Mouse (Mus musculus): ENCODE results near the gene Gm10100.
"Not testable (repeated sequence)": the region's sequence is repeated elsewhere in the genome, so short reads cannot be mapped to it uniquely, and the experiment has no call there.

Gm10100 gene

DNA sequence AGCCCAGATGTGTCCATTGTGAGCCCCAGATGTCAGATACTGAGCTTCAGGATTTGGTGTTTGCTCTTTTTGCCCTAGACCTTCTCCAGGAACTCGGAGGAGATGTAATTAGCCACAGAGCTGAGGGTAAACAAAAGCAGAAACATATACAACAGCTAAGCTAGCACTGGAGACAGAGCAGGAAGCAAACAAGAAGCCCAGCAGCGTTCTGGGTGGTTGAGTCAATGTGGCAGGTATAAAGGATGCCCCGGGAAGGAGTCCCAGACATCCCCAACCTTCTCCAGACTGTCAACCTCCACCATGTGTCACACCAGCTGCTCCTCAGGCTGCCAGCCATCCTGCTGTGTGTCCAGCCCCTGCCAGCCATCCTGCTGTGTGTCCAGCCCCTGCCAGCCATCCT, at the start of gene Gm10100:
Gm10100 (plus strand) TSS at position 301 of the 400 bp plus-strand sequence.
- in situ Hi-C loops (cut with MboI) = no loop called here

DNA sequence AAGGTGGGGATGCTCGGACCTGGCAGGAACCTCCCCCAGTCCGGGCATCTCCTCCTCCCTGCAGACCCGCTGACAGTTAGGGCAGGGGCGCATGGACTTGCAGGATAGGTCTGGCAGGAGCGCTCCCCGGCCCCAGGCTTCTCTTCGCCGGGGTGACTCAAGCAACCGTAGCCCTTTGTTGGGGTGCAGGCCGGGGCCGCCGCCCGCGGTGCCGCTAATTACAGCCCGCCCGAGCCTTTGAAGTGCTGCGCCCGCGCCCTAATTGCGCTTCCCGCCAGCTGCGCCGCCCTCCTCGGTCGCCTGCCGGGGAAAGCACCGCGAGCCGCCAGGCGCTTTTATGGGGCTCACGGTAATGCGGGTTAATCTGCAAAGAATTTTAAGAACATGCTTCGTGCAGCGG, 48.7 kb upstream of the Gm10100 start:
- in situ Hi-C loops (cut with MboI) = no loop called here

DNA sequence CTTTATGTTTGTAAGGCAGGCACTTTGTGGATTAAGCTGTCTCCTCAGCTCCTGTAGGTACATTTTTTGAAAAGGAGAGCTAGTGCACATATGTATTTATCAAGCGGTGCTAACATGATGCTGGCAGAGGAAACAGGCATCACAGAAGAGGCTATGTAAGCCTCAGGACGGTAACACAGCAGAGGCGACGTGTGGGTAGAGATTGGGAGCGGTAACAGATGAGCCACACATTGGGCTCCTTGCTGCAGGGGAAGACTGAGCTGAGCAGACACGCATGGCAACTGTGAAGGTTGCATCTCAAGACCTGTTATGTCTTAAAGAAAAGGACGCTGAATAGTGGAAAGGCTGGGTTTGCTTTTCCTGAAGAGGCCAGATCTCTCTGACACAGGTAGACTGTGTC, 43.3 kb upstream of the Gm10100 start:
- in situ Hi-C loops (cut with MboI) = no loop called here

DNA sequence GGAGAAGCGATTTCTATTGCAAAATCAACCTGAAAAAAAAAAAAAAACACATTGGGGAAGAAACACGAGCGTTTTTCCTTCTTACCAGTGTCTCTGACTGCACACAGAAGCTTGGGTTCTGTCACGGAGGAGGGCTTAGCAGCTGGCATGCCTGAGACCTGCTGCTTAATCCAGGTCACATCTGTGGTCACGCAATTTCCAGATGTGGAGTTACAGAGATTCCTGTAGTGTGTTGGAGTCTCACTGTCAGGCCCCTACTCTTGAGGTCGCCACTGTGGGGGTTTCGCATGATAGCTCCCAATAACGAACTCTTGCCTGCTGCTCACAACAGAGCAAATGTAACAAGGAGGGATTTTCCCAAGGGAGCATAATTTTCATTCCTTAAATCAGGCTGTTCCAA, 42.1 kb upstream of the Gm10100 start:
- in situ Hi-C loops (cut with MboI) = no loop called here

DNA sequence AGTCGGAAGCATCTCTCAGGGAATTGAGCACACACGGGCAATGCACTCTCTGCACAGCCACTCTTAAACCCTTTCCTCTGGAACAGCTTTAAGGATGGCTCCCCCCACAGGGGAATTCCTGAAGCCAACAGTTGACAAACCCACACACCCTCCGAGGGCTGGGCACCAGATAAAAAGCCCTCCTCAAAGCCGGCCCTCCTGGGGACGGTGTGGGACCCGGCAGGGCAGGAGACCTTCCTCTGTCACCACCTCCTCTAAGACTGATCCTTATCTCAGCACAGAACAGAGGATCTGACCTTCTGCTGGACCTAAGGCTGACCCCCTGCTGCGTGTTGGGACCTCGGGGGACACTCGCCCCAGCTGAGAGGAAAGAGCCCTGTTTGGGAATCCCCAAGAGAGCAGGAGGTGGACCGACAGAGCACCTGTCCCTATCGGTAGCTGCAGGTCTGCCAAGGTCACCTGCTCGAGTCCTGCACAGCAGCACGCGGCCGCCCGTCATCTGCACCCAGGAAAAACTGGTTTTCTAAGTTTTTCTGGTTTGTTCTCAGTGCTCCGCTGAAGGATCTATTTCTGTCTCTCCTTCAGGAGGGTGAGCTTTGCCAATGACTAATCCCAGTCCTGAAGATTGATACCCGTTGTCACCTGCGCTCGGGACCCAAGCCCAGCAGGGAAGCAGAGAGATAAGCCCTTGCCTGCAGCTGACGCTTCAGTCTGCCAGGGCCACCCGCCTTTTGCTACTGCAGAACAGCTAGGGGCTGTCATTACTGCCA, 40.2 kb upstream of the Gm10100 start, which contains the start of gene Tspear:
Tspear (plus strand) TSS at position 675 of the 770 bp plus-strand sequence.
- in situ Hi-C loops (cut with MboI) = no loop called here

DNA sequence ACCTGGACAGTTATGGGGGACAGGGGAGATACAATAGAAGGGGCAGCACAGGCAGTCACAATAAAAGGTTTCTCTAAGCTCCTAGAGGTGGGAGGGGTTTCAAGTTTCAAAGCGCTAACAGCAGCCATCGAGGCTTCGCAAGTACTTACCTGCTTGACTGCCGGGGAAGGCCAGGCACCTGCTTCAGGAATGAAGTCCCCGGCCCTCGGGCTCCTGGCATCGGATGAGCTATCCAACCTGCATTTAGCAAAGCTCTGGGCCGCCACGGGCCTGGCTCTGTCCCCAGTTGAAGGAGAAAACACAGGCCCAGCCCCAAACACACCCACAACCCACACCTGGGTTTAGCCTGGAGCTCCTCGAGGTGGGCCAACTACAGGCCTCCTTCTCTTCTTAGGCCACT, 39.3 kb upstream of the Gm10100 start:
- in situ Hi-C loops (cut with MboI) = no loop called here

DNA sequence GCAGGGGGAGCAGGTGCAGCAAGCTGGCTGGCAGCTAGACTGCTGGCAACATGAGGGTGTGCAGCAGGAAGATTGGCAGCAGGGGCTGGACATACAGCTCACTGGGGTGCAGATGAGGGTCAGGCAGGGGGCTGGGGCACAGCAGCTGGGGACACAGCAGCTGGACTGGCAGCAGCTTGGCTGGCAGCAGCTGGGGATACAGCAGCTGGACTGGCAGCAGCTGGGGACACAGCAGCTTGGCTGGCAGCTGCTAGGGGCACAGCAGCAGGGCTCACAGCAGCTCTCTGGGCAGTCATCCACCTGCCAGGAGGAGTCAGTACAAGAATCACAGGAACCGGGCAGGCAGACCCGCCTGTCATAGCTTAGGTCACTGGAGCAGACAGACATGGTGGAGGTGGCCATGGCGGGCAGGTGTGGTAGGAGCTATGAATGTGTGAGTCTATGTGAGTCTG, 35.9 kb upstream of the Gm10100 start, which contains the start of gene Gm19402:
Gm19402 (minus strand) TSS at position 402 of the 452 bp plus-strand sequence.
- in situ Hi-C loops (cut with MboI) = not testable (repeated sequence)

DNA sequence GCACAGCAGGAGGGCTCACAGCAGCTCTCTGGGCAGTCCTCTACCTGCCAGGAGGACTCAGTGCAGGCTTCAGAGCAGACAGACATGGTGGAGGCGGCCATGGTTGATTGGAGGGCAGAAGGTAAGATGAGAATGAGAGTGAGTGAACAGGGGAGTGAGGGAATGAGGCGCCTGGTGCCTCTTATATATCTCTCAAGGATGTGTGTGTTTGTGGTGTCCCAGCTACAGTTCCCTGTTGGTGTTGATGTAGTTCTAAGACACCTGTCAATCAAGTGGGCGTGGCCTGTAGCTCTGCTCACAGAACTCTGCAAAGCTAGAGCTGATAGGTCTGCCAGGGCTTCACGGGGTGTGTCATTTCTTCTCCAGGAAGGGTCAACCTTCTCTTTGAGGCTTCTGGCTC, 29.2 kb upstream of the Gm10100 start, which contains the start of gene Gm9508:
Gm9508 (minus strand) TSS at position 101 of the 400 bp plus-strand sequence.
- in situ Hi-C loops (cut with MboI) = no loop called here

DNA sequence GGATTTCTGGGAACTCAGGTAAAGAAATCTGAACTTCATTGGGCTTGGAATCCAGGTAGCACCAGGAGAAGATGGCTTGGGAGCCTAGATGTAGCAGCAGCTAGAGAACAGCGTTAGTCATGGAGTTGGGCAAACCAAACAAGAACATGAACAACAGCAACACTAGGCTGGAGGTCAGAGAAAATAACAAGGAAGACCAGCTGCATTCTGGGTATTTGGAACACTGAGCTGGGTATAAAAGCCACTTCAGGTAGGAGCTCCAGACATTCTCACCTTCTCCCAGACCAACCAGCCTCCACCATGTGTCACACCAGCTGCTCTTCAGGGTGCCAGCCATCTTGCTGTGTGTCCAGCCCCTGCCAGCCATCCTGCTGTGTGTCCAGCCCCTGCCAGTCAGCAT, 20.0 kb upstream of the Gm10100 start, which contains the start of gene Gm10272:
Gm10272 (plus strand) TSS at position 301 of the 400 bp plus-strand sequence.
- in situ Hi-C loops (cut with MboI) = no loop called here

DNA sequence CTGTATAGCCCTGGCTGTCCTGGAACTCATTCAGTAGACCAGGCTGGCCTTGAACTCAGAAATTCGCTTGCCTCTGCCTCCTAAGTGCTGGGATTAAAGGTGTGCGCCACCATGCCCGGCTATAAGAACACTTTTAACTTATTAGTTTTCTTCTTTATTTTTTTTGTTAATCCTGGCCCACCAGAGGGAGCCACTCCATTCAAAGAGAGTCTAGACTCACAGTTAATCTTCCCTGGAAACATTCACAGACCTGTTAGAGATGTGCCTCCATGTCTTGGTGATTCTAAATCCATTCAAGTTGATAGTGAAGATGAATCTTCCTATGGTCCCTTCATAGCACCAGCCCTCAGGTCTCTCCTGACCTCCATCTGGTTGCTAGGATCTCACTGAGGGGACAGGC, 16.5 kb upstream of the Gm10100 start:
- in situ Hi-C loops (cut with MboI) = no loop called here

DNA sequence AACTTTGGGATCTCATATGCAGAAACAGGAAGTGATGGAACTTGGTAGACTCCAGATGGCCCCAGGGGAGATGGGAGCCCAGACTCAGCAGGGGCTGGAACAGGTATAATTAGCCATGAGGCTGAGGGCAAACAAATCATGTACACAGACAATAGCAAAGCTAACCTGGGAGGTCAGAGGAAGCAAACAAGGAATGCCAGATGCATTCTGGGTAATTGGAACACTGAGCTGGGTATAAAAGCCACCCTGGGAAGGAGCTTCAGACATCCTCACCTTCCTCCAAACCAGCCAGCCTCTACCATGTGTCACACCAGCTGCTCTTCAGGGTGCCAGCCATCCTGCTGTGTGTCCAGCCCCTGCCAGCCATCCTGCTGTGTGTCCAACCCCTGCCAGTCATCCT, 15.1 kb upstream of the Gm10100 start, which contains the start of gene Gm10024:
Gm10024 (plus strand) TSS at position 301 of the 400 bp plus-strand sequence.
- in situ Hi-C loops (cut with MboI) = not testable (repeated sequence)

DNA sequence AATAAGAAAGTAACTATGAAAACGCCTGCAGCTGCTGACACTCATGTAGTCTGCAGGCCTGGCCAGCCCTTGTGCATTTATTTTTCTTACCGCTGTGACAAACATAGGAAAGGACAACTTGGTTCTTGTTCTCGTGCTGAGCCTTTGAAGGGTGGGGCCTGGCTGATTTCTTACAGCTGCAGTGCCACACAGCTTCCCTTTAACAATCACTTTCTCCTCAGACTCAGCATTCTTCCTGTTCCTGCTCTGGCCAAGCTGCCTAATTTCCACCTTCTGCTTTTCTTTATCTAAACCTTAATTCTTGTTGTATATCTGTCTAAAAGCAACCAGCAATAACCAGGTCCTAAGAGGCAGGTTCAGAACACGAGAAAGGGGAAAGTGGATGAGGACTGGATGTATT, 12.6 kb upstream of the Gm10100 start:
- in situ Hi-C loops (cut with MboI) = no loop called here

DNA sequence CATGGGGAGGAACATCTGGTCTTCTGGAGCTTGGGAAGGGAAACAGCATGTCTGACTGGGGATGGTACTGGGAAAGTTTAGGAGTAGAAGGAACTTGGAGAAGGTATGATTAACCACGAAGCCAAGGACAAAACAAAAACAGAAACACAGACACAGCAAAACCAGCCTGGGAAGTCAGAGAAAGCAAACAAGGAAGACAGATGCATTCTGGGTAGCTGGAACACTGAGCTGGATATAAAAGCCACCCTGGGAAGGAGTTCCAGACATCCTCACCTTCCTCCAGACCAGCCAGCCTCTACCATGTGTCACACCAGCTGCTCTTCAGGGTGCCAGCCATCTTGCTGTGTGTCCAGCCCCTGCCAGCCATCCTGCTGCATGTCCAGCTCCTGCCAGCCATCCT, 10.8 kb upstream of the Gm10100 start, which contains the start of gene Gm10142:
Gm10142 (plus strand) TSS at position 301 of the 400 bp plus-strand sequence.
- in situ Hi-C loops (cut with MboI) = no loop called here

DNA sequence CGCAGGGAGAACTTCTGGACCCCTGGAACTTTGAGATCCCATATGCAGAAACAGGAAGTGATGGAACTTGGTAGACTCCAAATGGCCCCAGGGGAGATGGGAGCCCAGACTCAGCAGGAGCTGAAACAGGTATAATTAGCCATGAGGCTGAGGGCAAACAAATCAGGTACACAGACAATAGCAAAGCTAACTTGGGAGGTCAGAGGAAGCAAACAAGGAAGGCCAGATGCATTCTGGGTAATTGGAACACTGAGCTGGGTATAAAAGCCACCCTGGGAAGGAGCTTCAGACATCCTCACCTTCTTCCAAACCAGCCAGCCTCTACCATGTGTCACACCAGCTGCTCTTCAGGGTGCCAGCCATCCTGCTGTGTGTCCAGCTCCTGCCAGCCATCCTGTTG, 6.0 kb upstream of the Gm10100 start, which contains the start of gene Krtap12-1:
Krtap12-1 (plus strand) TSS at position 301 of the 400 bp plus-strand sequence.
- in situ Hi-C loops (cut with MboI) = not testable (repeated sequence)

DNA sequence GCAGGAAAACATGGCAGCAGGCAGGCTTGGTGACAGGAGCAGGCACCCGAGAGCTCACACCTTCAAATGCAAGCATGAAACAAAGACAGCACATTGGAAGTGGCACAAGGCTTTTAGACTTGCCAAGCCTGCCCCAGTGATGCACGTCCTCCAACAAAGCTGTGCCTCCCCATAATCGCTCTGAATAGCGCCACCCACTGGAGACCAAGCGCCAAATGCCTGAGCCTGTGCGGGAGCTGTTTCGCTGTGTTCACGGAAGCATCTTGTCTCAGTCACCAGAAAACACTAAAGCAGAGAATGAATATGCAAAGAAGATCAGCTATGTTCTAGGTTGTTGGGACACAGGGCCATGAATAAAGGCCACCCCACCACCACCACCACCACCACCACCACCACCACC, 1.4 kb upstream of the Gm10100 start:
- in situ Hi-C loops (cut with MboI) = no loop called here

DNA sequence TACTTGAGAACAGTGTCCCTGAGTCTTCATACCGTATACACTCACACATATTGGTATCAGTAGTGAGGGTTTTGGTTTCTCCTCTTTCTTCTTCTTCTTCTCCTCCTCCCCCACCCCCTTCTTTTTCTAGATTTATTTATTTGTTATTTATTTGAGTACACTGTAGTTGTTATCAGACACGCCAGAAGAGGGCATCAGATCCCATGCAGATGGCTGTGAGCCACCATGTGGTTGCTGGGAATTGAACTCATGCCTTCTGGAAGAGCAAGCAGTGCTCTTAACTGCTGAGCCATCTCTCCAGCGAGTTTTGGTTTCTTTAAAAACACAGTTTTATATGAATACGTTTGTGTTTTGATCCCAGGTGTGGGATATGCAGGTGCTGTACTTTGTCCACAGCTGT, 2.0 kb downstream of the Gm10100 start:
- in situ Hi-C loops (cut with MboI) = no loop called here

DNA sequence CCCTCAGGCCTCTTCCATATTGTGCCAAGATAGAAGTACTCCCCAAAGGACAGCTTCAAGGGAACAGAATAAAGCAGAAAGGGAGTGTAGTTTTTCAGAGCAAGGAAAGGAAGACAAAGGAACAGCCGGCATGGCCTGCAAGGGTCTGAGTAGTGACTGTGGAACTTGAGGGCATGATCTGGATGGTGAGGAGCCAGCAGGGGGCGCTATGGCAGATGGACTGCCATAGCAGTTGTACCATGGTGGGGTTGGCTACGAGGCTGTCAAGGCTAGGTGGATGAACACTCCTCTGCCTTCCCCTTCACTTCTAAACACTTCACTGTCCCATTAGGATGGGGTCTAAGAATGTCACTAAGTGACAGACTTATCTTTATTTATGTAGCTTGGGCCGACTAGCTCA, 3.0 kb downstream of the Gm10100 start:
- in situ Hi-C loops (cut with MboI) = no loop called here

DNA sequence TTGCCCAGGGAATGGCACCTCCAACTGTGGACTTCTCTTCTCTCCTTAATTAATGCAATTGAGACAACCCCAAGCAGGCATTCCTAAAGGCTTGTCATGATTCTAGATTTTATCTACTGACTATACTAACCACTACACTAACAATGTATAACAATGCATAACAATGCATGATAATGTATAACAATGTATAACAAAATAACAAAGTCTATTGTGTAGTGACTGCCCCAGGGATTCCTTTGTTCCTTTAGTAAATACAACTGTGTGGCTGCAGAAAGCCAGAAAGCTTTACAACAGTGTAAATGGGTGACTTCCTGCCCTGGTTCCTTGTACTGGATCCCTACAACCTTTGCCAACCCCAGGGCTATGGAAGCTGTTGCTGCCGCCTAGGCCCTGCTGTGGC, 9.6 kb downstream of the Gm10100 start:
- in situ Hi-C loops (cut with MboI) = no loop called here

DNA sequence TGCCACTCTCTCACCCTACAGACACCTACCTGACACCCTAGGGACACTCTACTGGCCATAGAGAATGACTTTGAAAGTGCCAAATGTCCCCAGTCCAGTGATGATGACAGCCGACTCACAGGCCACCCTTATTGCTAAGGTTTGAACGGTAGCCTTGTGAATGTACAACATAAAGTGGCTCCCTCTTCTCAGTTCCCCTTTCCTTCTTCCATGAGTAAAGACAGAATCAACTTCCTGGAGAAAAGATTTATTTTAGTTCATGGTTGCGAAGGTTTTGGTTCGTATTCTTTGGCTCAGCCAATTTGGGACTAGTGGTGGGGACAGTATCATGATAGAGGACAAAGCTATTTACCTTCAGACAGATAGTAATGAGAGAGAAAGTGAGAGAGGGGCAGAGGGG, 12.6 kb downstream of the Gm10100 start:
- in situ Hi-C loops (cut with MboI) = no loop called here

DNA sequence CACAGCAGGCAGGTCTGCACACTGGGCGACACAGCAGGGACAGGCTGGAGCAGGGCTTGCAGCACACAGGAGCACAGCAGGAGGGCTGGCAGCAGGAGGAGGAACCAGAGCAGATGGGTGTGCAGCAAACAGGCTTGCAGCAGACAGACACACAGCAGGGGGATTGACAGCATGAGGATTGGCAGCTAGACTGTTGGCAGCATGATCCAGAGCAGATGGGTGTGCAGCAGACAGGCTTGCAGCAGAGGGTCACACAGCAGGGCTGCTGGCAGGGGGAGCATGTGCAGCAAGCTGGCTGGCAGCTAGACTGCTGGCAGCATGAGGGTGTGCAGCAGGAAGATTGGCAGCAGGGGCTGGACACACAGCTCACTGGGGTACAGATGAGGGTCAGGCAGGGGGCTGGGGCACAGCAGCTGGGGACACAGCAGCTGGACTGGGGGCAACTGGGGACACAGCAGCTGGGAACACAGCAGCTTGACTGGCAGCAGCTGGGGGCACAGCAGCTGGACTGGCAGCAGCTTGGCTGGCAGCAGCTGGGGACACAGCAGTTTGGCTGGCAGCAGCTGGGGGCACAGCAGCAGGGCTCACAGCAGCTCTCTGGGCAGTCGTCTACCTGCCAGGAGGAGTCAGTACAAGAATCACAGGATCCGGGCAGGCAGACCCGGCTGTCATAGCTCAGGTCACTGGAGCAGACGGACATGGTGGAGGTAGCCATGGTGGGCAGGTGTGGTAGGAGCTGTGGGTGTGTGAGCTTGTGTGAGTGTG, 15.8 kb downstream of the Gm10100 start, which contains the start of gene Gm18596:
Gm18596 (minus strand) TSS at position 715 of the 765 bp plus-strand sequence.
- in situ Hi-C loops (cut with MboI) = not testable (repeated sequence)

DNA sequence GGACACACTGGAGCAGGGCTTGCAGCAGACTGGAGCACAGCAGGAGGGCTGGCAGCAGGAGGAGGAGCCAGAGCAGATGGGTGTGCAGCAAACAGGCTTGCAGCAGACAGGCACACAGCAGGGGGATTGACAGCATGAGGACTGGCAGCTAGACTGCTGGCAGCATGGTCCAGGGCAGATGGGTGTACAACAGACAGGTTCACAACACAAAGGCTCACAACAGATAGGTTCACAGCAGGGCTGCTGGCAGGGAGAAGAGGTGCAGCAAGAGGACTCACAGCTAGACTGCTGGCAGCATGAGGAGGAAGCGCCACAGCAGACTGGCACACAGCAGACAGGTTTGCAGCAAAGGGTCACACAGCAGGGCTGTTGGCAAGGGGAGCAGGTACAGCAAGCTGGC, 24.4 kb downstream of the Gm10100 start:
- in situ Hi-C loops (cut with MboI) = not testable (repeated sequence)

DNA sequence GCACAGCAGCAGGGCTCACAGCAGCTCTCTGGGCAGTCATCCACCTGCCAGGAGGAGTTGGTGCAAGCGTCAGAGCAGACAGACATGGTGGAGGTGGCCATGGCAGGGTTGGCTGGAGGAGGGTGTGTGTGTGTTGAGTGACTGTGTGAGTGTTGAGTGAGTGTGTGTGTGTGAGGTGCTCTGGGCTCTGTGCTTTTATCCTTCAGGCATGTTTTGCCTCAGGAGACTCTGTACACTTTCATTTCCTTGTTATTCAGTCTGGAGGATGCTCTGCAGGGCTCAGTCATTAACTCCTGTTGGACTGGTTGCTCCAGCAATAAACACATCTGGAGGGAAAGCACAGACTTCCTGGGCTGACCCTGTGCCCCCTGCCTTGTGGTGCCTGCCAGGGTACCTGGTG, 25.0 kb downstream of the Gm10100 start, which contains the start of gene Gm9736:
Gm9736 (minus strand) TSS at position 101 of the 400 bp plus-strand sequence.
- in situ Hi-C loops (cut with MboI) = not testable (repeated sequence)

Data from mature B cell (primary cell).